Mouse (Mus musculus) kidney, embryonic 16.5 days (tissue): ENCODE results near the gene Dhrs3. TPM values are rescaled to one million over a fixed set of nuclear protein-coding genes. Genes with fewer than 3 reads are reported as not detected.

ENCODE experiments used
- ATAC-seq: fragments of 200-750 bp; cut with Nextera tagmentation; 2 replicates; pipeline ENCODE4 v1.8.0; 2017; ENCODE audit warnings: moderate TSS enrichment; ENCODE audit not compliant: low FRiP score, low TSS enrichment
- H3K27ac ChIP-seq: fragments of 300-500 bp; sonication (generic); 2 replicates; pipeline ENCODE4 v1.5.1; 2014; ENCODE audit warnings: low read length
- H3K27me3 ChIP-seq: fragments of 300-500 bp; sonication (generic); 2 replicates; pipeline ENCODE4 v1.6.1; 2014; ENCODE audit warnings: low read length, control low read depth, mixed read lengths; ENCODE audit not compliant: insufficient read depth
- H3K36me3 ChIP-seq: fragments of 300-500 bp; sonication (generic); 2 replicates; pipeline ENCODE4 v1.6.1; 2014; ENCODE audit warnings: low read length, control low read depth, mixed read lengths; ENCODE audit not compliant: insufficient read depth
- H3K4me1 ChIP-seq: fragments of 300-500 bp; sonication (generic); 2 replicates; pipeline ENCODE4 v1.6.1; 2014; ENCODE audit warnings: low read length, control low read depth, mixed read lengths; ENCODE audit not compliant: insufficient read depth
- H3K4me2 ChIP-seq: fragments of 300-500 bp; sonication (generic); replicated peaks from 2 replicates; pipeline ENCODE4 v1.6.1; 2014; ENCODE audit warnings: low read depth, low read length
- H3K4me3 ChIP-seq: fragments of 300-500 bp; sonication (generic); 2 replicates; pipeline ENCODE4 v1.5.1; 2014; ENCODE audit warnings: mild to moderate bottlenecking, low read length
- H3K9ac ChIP-seq: fragments of 300-500 bp; sonication (generic); replicated peaks from 2 replicates; pipeline ENCODE4 v1.6.1; 2014; ENCODE audit warnings: low read length
- H3K9me3 ChIP-seq: fragments of 300-500 bp; sonication (generic); 2 replicates; pipeline ENCODE4 v1.6.1; 2016; ENCODE audit warnings: low read length, control low read depth
- WGBS: fragments of 180-500 bp; shearing (Covaris S2); extraction: QIAGEN DNeasy Blood & Tissue Kit; methylation state at CpG from one replicate; pipeline ENCODE4 v1.1.7; 2014; 5-methylcytosine and 5-hydroxymethylcytosine counted together
- polyA plus RNA-seq: library from polyadenylated mRNA; unstranded; fragments of >200 nt; fragmentation: Nextera tagmentation; extraction: Ambion mirVana; gene quantifications from 2 replicates; pipeline ENCODE4 v1.2.1, GENCODE M21; 2015

Gene Dhrs3
- polyA plus RNA-seq, 1 experiment from 2014 or later = 217 TPM

GRCm38 (mm10) chr4:144906978-144907703 lies 14.5 kb downstream of the Dhrs3 start:
- H3K9ac ChIP-seq = no peak overlapping the region
- no peaks in the 10 kb centered on the region for H3K27me3 ChIP-seq
- 80% methylated on average over 4 of the region's 4 CpGs for WGBS
- no peak overlapping the region for H3K4me2 ChIP-seq
- H3K36me3 ChIP-seq = peaks cover 20% of the 10 kb centered on the region
- no peaks in the 10 kb centered on the region for H3K9me3 ChIP-seq
- no peak overlapping the region for H3K4me3 ChIP-seq
- peaks cover 39% of the 10 kb centered on the region for H3K4me1 ChIP-seq
- H3K27ac ChIP-seq = peak overlapping the region; percentile 35; the same call in 1 of the 2 replicates
- ATAC-seq = no peak

- H3K4me1 ChIP-seq = peaks cover 27% of the 10 kb centered on the region
- H3K4me2 ChIP-seq = no peak overlapping the region
- H3K27ac ChIP-seq = no peak overlapping the region
- no peaks in the 10 kb centered on the region for H3K9me3 ChIP-seq
- H3K36me3 ChIP-seq = peaks cover 20% of the 10 kb centered on the region
- no peaks in the 10 kb centered on the region for H3K27me3 ChIP-seq
- H3K4me3 ChIP-seq = no peak overlapping the region
- H3K9ac ChIP-seq = no peak overlapping the region
- ATAC-seq = no peak
Measured at GRCm38 (mm10) chr4:144908825-144909224, 16.2 kb downstream of the Dhrs3 start.

- Histone ChIP-seq H3K4me1 (peaks cover 14% of the 10 kb centered on the region), H3K9me3 (no peaks in the 10 kb centered on the region), H3K4me2 (no peak overlapping the region), H3K27ac (no peak overlapping the region), H3K4me3 (no peak overlapping the region), H3K9ac (no peak overlapping the region), H3K27me3 (no peaks in the 10 kb centered on the region), H3K36me3 (peaks cover 25% of the 10 kb centered on the region)
- 83% methylated on average over 3 of the region's 3 CpGs for WGBS
- ATAC-seq = no peak
Measured at GRCm38 (mm10) chr4:144910281-144910680, 17.7 kb downstream of the Dhrs3 start.

DNA sequence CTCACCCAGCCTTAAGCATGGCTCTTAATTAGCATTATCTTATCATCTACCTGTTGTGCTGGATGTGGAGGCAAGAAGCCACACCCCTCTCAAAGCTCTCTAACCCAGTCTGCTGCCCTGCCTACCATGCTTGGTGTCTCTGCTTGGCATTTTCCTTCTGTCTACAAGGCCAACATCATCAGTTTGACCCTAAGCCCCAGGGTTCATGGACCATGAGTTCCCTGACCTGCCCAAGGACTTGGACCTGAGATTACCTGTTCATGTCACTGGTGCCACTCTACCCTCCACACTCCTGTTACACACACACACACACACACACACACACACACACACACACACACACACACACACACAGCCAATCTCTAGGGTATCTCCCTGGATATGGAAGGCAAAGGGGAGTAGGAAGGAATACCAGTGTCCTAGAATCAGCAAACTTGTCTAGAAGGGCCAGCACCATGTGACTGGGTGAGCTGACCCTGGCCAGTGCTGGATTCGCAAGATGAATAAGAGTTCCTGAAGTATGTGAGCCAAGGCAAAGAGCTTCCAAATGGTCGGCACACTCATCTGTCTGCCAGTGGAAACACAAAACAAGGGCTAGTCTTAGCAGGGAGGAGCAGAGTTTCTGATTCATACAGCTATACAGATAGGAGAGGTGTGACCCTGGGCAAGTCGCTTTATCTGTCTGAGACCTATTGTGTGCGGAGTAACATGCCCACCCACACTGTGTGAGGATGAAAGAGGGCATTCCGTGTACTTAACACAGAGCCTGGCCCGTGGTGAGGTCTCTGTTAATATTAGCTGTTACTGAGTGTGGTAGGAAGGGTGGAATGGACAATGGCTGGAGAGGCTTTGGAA lies 20.9 kb downstream of the Dhrs3 start:
- Histone ChIP-seq H3K4me3 (no peak overlapping the region), H3K27me3 (no peaks in the 10 kb centered on the region), H3K36me3 (peaks cover 28% of the 10 kb centered on the region; the same call in 1 of the 2 replicates), H3K9me3 (no peaks in the 10 kb centered on the region), H3K4me2 (no peak overlapping the region), H3K27ac (no peak overlapping the region), H3K9ac (no peak overlapping the region), H3K4me1 (no peaks in the 10 kb centered on the region)
- WGBS = 87% methylated on average over 6 of the region's 6 CpGs
- ATAC-seq = no peak

- Histone ChIP-seq H3K9ac (no peak overlapping the region), H3K4me2 (no peak overlapping the region), H3K9me3 (no peaks in the 10 kb centered on the region), H3K36me3 (peaks cover 53% of the 10 kb centered on the region), H3K4me3 (no peak overlapping the region), H3K27me3 (no peaks in the 10 kb centered on the region), H3K27ac (no peak overlapping the region), H3K4me1 (no peaks in the 10 kb centered on the region)
- ATAC-seq = no peak
- WGBS = 90% methylated on average over 6 of the region's 6 CpGs
Measured at GRCm38 (mm10) chr4:144916520-144916919, 23.9 kb downstream of the Dhrs3 start.

GRCm38 (mm10) chr4:144917101-144917500 lies 24.5 kb downstream of the Dhrs3 start:
- H3K4me2 ChIP-seq = no peak overlapping the region
- ATAC-seq = no peak

DNA sequence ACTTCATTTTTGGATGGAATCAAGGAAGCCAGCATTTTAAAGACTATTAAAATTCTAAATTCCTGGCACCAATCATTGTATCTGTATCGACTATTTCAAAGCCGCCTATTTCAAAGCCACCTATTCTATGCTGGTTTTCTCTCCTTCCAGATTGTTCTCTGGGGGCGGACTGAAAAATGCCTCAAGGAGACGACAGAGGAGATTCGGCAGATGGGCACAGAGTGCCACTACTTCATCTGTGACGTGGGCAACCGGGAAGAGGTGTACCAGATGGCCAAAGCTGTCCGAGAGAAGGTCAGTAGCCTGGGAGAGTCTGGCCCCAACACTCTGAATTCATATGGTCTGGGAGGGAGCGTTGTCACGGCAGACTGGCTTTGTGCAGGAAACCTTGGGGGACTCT lies 25.9 kb downstream of the Dhrs3 start:
- no peaks in the 10 kb centered on the region for H3K27me3 ChIP-seq
- H3K4me2 ChIP-seq = no peak overlapping the region
- no peaks in the 10 kb centered on the region for H3K4me1 ChIP-seq
- H3K27ac ChIP-seq = no peak overlapping the region
- H3K9ac ChIP-seq = no peak overlapping the region
- H3K36me3 ChIP-seq = peaks cover 62% of the 10 kb centered on the region
- WGBS = 92% methylated on average over 10 of the region's 10 CpGs
- H3K9me3 ChIP-seq = no peaks in the 10 kb centered on the region
- H3K4me3 ChIP-seq = no peak overlapping the region
- no peak for ATAC-seq

More at GRCm38 (mm10) chr4:144917101-144917500, 24.5 kb downstream of the Dhrs3 start:
- Histone ChIP-seq H3K9ac (no peak overlapping the region), H3K4me3 (no peak overlapping the region), H3K27me3 (no peaks in the 10 kb centered on the region), H3K4me1 (no peaks in the 10 kb centered on the region), H3K36me3 (peaks cover 52% of the 10 kb centered on the region), H3K9me3 (no peaks in the 10 kb centered on the region), H3K27ac (no peak overlapping the region)
- WGBS = 74% methylated on average over 4 of the region's 4 CpGs

- no peak overlapping the region for H3K9ac ChIP-seq
- no peaks in the 10 kb centered on the region for H3K27me3 ChIP-seq
- H3K27ac ChIP-seq = peak overlapping the region; percentile 96
- no peak overlapping the region for H3K4me3 ChIP-seq
- WGBS = 76% methylated on average over 5 of the region's 5 CpGs
- no peak overlapping the region for H3K4me2 ChIP-seq
- H3K4me1 ChIP-seq = peaks cover 26% of the 10 kb centered on the region
- ATAC-seq = no peak
- no peaks in the 10 kb centered on the region for H3K9me3 ChIP-seq
- peaks cover 25% of the 10 kb centered on the region for H3K36me3 ChIP-seq
Measured at GRCm38 (mm10) chr4:144928693-144929436, 36.2 kb downstream of the Dhrs3 start.

DNA sequence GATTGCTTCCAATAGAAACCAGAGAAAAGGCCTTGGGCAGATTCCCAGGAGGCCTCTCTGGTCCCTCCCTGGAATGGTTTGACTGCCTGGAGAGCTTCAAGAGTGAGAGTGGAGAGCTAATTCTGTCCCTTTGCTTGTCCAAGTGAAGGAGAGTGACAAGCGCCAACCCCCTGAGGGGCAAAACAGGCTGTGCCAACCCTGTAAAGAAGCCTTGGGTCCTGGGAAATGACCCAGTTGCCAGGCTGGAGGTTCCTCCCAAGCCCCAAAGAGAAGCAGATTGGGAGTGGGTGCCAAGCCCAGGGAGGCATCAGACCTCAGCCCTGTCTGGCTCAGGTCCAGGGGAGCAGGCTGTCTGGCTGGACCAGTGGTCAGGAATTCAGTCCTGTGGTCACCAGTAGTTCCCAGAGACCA lies 37.2 kb downstream of the Dhrs3 start:
- 71% methylated on average over 1 of the region's 1 CpGs for WGBS
- Histone ChIP-seq H3K4me1 (peaks cover 26% of the 10 kb centered on the region), H3K27ac (peak overlapping the region; percentile 96), H3K9me3 (no peaks in the 10 kb centered on the region), H3K4me3 (no peak overlapping the region), H3K9ac (peak overlapping the region; percentile 38; the same call in 1 of the 2 replicates), H3K36me3 (peaks cover 24% of the 10 kb centered on the region), H3K4me2 (no peak overlapping the region; the same call in 1 of the 2 replicates), H3K27me3 (no peaks in the 10 kb centered on the region)
- ATAC-seq = peak; percentile 43; the same call in 1 of the 2 replicates
